Mouse (Mus musculus) kidney, adult 9 months (tissue): Measurements from ENCODE around the gene Nmur1.
"Not testable (repeated sequence)": the region's sequence is repeated elsewhere in the genome, so short reads cannot be mapped to it uniquely, and the experiment has no call there.

Experiments used
- DNase-seq: peaks from one replicate; pipeline ENCODE4 v3.0.0; 2022

The Nmur1 gene

DNA sequence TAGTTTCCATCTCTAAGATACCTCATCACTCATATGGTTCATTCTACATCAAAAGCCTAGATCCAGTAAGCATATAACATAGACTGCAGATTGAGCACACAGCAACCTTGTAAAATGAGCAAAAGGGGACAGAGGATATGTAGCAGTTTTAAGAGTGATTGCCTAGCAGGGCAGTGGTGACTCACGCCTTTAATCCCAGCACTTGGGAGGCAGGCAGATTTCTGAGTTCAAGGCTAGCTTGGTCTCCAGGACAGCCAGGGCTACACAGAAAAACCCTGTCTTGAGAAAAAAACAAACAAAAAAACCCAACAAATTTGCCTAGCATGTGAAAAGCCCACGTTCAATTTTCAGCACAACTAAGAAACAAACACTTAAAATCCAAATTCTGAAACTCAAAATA, 71.8 kb downstream of the Nmur1 start:
- no peak for DNase-seq

DNA sequence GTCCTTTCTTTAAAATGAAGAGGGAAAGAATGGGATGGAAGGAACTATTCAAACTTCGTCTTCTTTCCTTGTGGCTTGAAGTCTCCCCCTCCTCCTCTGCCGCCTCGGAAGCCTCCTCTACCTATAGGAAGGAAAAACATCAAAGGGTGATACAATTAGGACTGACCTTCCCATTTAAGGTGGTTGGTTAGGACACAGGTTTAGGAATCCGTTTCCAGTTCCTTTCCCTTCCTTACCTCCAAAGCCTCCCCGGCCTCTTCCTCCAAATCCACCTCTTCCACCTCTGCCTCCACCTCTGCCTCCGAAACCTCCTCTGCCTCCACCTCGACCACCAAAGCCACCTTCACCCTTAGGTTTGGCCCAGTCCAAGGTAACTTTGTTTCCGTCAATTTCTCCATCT, 75.5 kb downstream of the Nmur1 start:
- DNase-seq = no peak

GRCm38 (mm10) chr1:86349696-86350095, 76.3 kb downstream of the Nmur1 start:
- DNase-seq = no peak

- no peak for DNase-seq
These were observed 76.8 kb downstream of the Nmur1 start for GRCm38 (mm10) chr1:86349201-86349600.

GRCm38 (mm10) chr1:86348801-86349200, 77.2 kb downstream of the Nmur1 start:
- no peak for DNase-seq

DNA sequence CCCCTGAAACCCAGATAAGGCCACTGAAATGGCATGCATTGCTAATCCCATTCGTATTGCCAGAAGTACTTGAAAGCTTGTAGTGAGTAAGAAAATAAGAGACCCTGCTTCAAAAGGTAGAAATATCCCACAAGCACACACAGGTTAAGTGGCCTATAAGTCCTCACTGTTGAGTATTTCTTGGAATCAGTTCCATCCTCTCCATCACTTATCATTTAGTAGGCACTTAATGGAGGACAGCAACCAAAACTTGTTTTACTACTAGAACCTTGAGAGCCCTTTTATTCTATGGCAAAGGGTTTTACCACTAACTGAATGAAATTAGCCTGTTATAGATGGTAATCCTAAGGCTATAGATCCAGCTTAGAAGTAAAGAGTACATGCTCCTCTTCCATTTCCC, 77.9 kb downstream of the Nmur1 start:
- no peak for DNase-seq

- DNase-seq = no peak
These were observed 78.3 kb downstream of the Nmur1 start for GRCm38 (mm10) chr1:86347716-86348045.

GRCm38 (mm10) chr1:86346851-86347715, 78.9 kb downstream of the Nmur1 start:
- DNase-seq = no peak

DNA sequence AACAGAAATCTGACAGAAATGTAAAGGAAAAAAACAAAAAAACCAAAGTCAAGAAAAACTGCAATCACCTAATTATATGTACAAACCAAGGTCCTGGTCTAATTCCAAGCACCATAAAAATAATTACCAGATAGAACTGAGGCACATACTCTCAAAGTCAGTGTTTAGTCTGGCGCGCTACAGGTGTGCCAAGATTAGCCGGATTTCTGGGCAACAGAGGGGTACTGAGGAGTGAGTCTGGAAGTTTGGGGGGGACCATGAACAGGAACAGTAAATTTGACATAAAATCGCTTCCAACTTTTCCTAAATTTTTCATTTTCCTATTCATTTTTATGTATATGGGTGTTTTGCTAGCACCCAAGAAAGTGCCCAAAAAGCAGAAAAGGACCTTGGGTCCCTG, 80.1 kb downstream of the Nmur1 start:
- DNase-seq = no peak

DNA sequence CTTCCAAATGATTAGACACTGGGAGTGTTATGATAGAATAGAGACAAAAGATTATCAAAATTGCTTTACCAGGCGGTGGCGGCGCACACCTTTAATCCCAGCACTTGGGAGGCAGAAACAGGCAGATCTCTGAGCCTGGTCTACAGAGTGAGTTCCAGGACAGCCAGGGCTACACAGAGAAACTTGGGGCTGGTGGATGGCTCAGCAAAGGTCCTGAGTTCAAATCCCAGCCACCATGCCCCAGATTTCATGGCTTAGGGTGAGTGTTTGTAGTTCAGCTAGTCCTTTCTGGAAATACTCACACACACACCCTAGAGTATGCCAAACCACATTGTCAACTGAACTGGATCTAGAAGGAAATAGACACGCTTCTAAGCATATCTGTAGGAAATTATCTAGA, 81.0 kb downstream of the Nmur1 start:
- DNase-seq = no peak

- DNase-seq = no peak
These were observed 81.8 kb downstream of the Nmur1 start for GRCm38 (mm10) chr1:86343969-86344861.

GRCm38 (mm10) chr1:86343087-86343645, 82.9 kb downstream of the Nmur1 start:
- DNase-seq = no peak

GRCm38 (mm10) chr1:86342371-86342770, 83.7 kb downstream of the Nmur1 start:
- DNase-seq = no peak

DNA sequence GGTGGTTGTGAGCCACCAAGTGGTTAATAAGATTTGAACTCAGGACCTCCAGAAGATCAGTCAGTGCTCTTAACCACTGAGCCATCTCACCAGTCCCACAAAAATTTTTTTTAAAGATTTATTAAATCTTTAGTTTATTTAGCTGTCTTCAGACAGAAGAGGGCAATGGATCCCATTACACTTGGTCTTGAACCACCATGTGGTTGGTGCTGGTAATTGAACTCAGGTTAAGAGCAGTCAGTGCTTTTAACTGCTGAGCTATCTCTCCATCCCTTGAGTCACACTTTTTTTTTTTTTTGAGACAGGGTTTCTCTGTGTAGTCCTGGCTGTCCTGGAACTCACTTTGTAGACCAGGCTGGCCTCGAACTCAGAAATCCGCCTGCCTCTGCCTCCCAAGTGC, 84.9 kb downstream of the Nmur1 start:
- DNase-seq = not testable (repeated sequence)

- peak; percentile 90 for DNase-seq
These were observed 86.7 kb downstream of the Nmur1 start for GRCm38 (mm10) chr1:86339156-86339812.

GRCm38 (mm10) chr1:86336330-86336729, 89.7 kb downstream of the Nmur1 start:
- DNase-seq = no peak
